Mouse (Mus musculus) ovary, postnatal 14 days (tissue): ENCODE results near the gene Rmnd1.
A peak's percentile ranks its signal among the peaks of the same experiment; 100 is the strongest.
"Not testable (repeated sequence)": the region's sequence is repeated elsewhere in the genome, so short reads cannot be mapped to it uniquely, and the experiment has no call there.

Source experiments
- DNase-seq: peaks from one replicate; pipeline ENCODE4 v3.0.0; 2022; ENCODE audit warnings: low spot score

Rmnd1 gene

GRCm38 (mm10) chr10:4432123-4432931 lies at the start of gene Rmnd1, which contains the start of gene Armt1:
TSS of gene Rmnd1 (minus strand) at chr10:4432388.
TSS of gene Armt1 (plus strand) at chr10:4432467.
- DNase-seq: peak; percentile 88

- peak; percentile 19 for DNase-seq
These were observed 49.5 kb upstream of the Rmnd1 start for GRCm38 (mm10) chr10:4481695-4482094.

GRCm38 (mm10) chr10:4480929-4481328 lies 48.7 kb upstream of the Rmnd1 start:
- DNase-seq: no peak

- no peak for DNase-seq
These were observed 44.4 kb upstream of the Rmnd1 start for GRCm38 (mm10) chr10:4476604-4477003.

- no peak for DNase-seq
These were observed 43.2 kb upstream of the Rmnd1 start for GRCm38 (mm10) chr10:4475431-4475830.

- no peak for DNase-seq
These were observed 41.4 kb upstream of the Rmnd1 start for GRCm38 (mm10) chr10:4473591-4473993.

- no peak for DNase-seq
These were observed 37.2 kb upstream of the Rmnd1 start for GRCm38 (mm10) chr10:4469406-4469805.

- DNase-seq: no peak
These were observed 33.6 kb upstream of the Rmnd1 start for GRCm38 (mm10) chr10:4465799-4466198.

GRCm38 (mm10) chr10:4460201-4460600 lies 28.0 kb upstream of the Rmnd1 start:
- no peak for DNase-seq

GRCm38 (mm10) chr10:4456409-4456808 lies 24.2 kb upstream of the Rmnd1 start:
- DNase-seq: no peak

- no peak for DNase-seq
These were observed 3.2 kb upstream of the Rmnd1 start for GRCm38 (mm10) chr10:4435416-4435815.

GRCm38 (mm10) chr10:4433871-4434270 lies 1.7 kb upstream of the Rmnd1 start:
- DNase-seq: not testable (repeated sequence)

GRCm38 (mm10) chr10:4432996-4433755 lies 988 bp upstream of the Rmnd1 start:
- DNase-seq: no peak

- no peak for DNase-seq
These were observed 454 bp downstream of the Rmnd1 start for GRCm38 (mm10) chr10:4431746-4432122.

GRCm38 (mm10) chr10:4430826-4431225 lies 1.4 kb downstream of the Rmnd1 start:
- no peak for DNase-seq

GRCm38 (mm10) chr10:4430399-4430798 lies 1.8 kb downstream of the Rmnd1 start:
- DNase-seq: no peak

- DNase-seq: no peak
These were observed 6.9 kb downstream of the Rmnd1 start for GRCm38 (mm10) chr10:4425245-4425644.

GRCm38 (mm10) chr10:4407191-4407590 lies 25.0 kb downstream of the Rmnd1 start:
- no peak for DNase-seq

GRCm38 (mm10) chr10:4405511-4405910 lies 26.7 kb downstream of the Rmnd1 start:
- DNase-seq: no peak

GRCm38 (mm10) chr10:4404895-4405491 lies 27.2 kb downstream of the Rmnd1 start:
- DNase-seq: peak; percentile 50

- no peak for DNase-seq
These were observed 34.1 kb downstream of the Rmnd1 start for GRCm38 (mm10) chr10:4398058-4398457.

GRCm38 (mm10) chr10:4395321-4395720 lies 36.9 kb downstream of the Rmnd1 start:
- no peak for DNase-seq

- no peak for DNase-seq
These were observed 40.3 kb downstream of the Rmnd1 start for GRCm38 (mm10) chr10:4391851-4392250.
